Mouse (Mus musculus) bone marrow, adult 2 months (tissue): ENCODE measurements around the gene Kalrn.

Experiments
- CTCF ChIP-seq: fragments of 200-500 bp; IDR thresholded peaks from 2 replicates; pipeline ENCODE4 v1.5.1; 2011; ENCODE audit warnings: low read length, control low read depth; ENCODE audit not compliant: control insufficient read depth, insufficient read depth
- POLR2A ChIP-seq: fragments of 200-500 bp; IDR thresholded peaks from 2 replicates; pipeline ENCODE4 v1.6.1; 2011; ENCODE audit warnings: low read depth, mild to moderate bottlenecking, control low read depth, low read length, borderline replicate concordance; ENCODE audit not compliant: control insufficient read depth

DNA sequence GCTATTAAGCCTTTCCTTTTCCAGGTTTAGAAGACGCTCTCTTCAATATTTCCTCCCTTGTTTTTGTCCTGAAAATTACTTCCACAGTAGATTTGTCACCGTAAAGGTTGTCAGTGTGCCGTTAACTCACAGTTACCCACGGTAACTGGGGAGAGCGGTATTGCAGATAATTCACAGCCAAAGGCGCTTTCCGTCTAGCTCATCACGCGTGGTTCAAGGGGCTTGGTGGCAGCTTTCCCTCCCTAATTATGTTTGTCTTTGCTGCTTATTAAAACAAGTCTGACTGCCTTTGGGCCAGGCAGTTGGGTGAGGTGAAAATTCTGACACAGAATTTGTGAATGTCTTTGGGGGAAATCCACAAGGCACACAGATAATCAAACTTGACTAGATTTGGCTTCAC, 243.5 kb downstream of the Kalrn start:
- TF ChIP-seq CTCF (no peak), POLR2A (no peak)
